Mouse (Mus musculus) heart, embryonic 11.5 days (tissue): ENCODE results near the gene Lrrc51. TPM values are rescaled to one million over a fixed set of nuclear protein-coding genes. Genes with fewer than 3 reads are reported as not detected.
"Not testable (repeated sequence)": the region's sequence is repeated elsewhere in the genome, so short reads cannot be mapped to it uniquely, and the experiment has no call there.

Experiments used
- ATAC-seq: fragments of 200-750 bp; cut with Nextera tagmentation; replicated peaks from 2 replicates; pipeline ENCODE4 v1.8.0; 2017; ENCODE audit warnings: moderate library complexity; ENCODE audit not compliant: insufficient number of reproducible peaks, low FRiP score, low TSS enrichment
- H3K27ac ChIP-seq: fragments of 300-500 bp; sonication (generic); 2 replicates; pipeline ENCODE4 v1.5.1; 2014; ENCODE audit warnings: mild to moderate bottlenecking, low read depth, low read length
- H3K27me3 ChIP-seq: fragments of 300-500 bp; sonication (generic); 2 replicates; pipeline ENCODE4 v1.6.1; 2014; ENCODE audit warnings: mild to moderate bottlenecking, low read length, mixed read lengths; ENCODE audit not compliant: control insufficient read depth, insufficient read depth
- H3K36me3 ChIP-seq: fragments of 300-500 bp; sonication (generic); 2 replicates; pipeline ENCODE4 v1.6.1; 2014; ENCODE audit warnings: mild to moderate bottlenecking, low read length, moderate library complexity, mixed read lengths; ENCODE audit not compliant: control insufficient read depth, insufficient read depth
- H3K4me1 ChIP-seq: fragments of 300-500 bp; sonication (generic); 2 replicates; pipeline ENCODE4 v1.6.1; 2014; ENCODE audit warnings: low read length; ENCODE audit not compliant: control insufficient read depth, insufficient read depth
- H3K4me2 ChIP-seq: fragments of 300-500 bp; sonication (generic); 2 replicates; pipeline ENCODE4 v1.6.1; 2014; ENCODE audit warnings: mild to moderate bottlenecking, moderate library complexity
- H3K4me3 ChIP-seq: fragments of 300-500 bp; sonication (generic); 2 replicates; pipeline ENCODE4 v1.5.1; 2014; ENCODE audit warnings: low read depth, low read length
- H3K9ac ChIP-seq: fragments of 300-500 bp; sonication (generic); 2 replicates; pipeline ENCODE4 v1.6.1; 2014; ENCODE audit warnings: mild to moderate bottlenecking, low read depth, low read length, moderate library complexity
- H3K9me3 ChIP-seq: fragments of 300-500 bp; sonication (generic); replicated peaks from 2 replicates; pipeline ENCODE4 v1.6.1; 2016; ENCODE audit warnings: low read length; ENCODE audit not compliant: control insufficient read depth
- WGBS: fragments of 180-500 bp; shearing (Covaris S2); extraction: QIAGEN DNeasy Blood & Tissue Kit; methylation state at CpG from one replicate; pipeline ENCODE4 v1.1.7; 2014; ENCODE audit not compliant: insufficient replicate concordance; 5-methylcytosine and 5-hydroxymethylcytosine counted together
- polyA plus RNA-seq: library from polyadenylated mRNA; unstranded; fragments of >200 nt; fragmentation: Nextera tagmentation; extraction: Ambion mirVana; gene quantifications from 2 replicates; pipeline ENCODE4 v1.2.1, GENCODE M21; 2014

Lrrc51 gene
- polyA plus RNA-seq, 1 experiment from 2014 or later: 6.5 TPM

GRCm38 (mm10) chr7:101955276-101955675, 21.6 kb upstream of the Lrrc51 start:
- Histone ChIP-seq H3K36me3 (no peaks in the 10 kb centered on the region), H3K27me3 (no peaks in the 10 kb centered on the region), H3K9ac (no peak overlapping the region), H3K27ac (no peak overlapping the region), H3K4me2 (no peak overlapping the region), H3K9me3 (no peaks in the 10 kb centered on the region), H3K4me1 (0 out of 2 replicates have a peak, but pooled peaks cover 4% of the 10 kb centered on the region), H3K4me3 (no peak overlapping the region)
- 76% methylated on average over 2 of the region's 2 CpGs for WGBS
- ATAC-seq: no peak

DNA sequence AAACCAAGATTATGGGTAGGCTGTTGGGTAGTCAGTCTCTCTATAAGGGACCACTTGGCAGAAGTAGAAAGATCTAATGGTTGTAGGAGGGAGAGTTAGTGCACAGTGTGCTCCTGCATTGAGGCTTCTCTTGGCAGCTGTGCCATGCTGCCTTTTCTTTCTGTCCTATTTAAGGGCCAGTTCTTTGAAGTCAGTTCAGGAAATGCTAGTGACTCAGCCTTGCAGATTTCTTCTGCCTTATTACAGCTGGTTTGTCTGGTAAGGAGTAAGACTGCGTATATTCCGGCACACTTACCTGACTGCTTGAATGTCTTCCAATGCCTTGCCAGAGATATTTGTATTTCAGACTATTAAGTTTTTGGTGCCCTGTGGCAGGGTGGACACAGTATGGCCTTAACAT, 20.5 kb upstream of the Lrrc51 start:
- H3K9ac ChIP-seq: no peak overlapping the region

GRCm38 (mm10) chr7:101952098-101952497, 18.4 kb upstream of the Lrrc51 start:
- ATAC-seq: no peak

More for the DNA sequence above, 20.5 kb upstream of the Lrrc51 start:
- Histone ChIP-seq H3K27ac (no peak overlapping the region), H3K9me3 (no peaks in the 10 kb centered on the region), H3K27me3 (no peaks in the 10 kb centered on the region), H3K4me3 (no peak overlapping the region), H3K4me1 (no peaks in the 10 kb centered on the region), H3K4me2 (no peak overlapping the region), H3K36me3 (no peaks in the 10 kb centered on the region)
- no peak for ATAC-seq
- 95% methylated on average over 2 of the region's 2 CpGs for WGBS

DNA sequence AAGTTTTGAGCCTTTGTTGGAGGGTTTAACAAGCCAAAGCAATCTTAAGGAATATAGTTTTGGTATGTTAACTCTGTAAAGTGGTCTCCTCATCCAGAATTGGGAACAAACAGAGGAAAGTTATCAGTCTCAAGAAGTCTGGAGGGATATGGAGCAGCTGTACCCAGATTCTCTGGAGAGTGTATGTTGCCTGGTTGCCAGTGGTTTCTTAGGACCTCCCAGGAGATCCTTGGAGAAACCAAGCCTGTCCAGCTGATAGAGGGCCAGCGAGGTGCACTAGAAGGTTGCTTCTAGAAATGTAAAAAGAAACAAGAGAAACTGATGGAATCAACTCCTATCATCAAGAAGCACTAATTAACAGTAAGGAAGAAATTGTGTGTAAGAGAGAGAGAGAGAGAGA, 18.0 kb upstream of the Lrrc51 start:
- H3K27me3 ChIP-seq: no peaks in the 10 kb centered on the region
- 80% methylated on average over 1 of the region's 1 CpGs for WGBS

More at GRCm38 (mm10) chr7:101952098-101952497, 18.4 kb upstream of the Lrrc51 start:
- Histone ChIP-seq H3K4me2 (no peak overlapping the region), H3K9ac (no peak overlapping the region), H3K4me3 (no peak overlapping the region), H3K9me3 (no peaks in the 10 kb centered on the region), H3K36me3 (no peaks in the 10 kb centered on the region), H3K27ac (no peak overlapping the region), H3K4me1 (no peaks in the 10 kb centered on the region), H3K27me3 (no peaks in the 10 kb centered on the region)
- 52% methylated on average over 2 of the region's 2 CpGs for WGBS

GRCm38 (mm10) chr7:101949008-101949407, 15.3 kb upstream of the Lrrc51 start:
- ATAC-seq, H3K9ac ChIP-seq, H3K9me3 ChIP-seq, H3K4me2 ChIP-seq, H3K27me3 ChIP-seq, H3K27ac ChIP-seq, H3K4me3 ChIP-seq, H3K4me1 ChIP-seq, H3K36me3 ChIP-seq: not testable (repeated sequence)
- 87% methylated on average over 5 of the region's 5 CpGs for WGBS

More for the DNA sequence above, 18.0 kb upstream of the Lrrc51 start:
- H3K4me3 ChIP-seq: no peak overlapping the region
- no peaks in the 10 kb centered on the region for H3K9me3 ChIP-seq
- no peaks in the 10 kb centered on the region for H3K36me3 ChIP-seq
- H3K9ac ChIP-seq: no peak overlapping the region
- no peak overlapping the region for H3K27ac ChIP-seq
- H3K4me1 ChIP-seq: no peaks in the 10 kb centered on the region
- no peak overlapping the region for H3K4me2 ChIP-seq
- no peak for ATAC-seq

DNA sequence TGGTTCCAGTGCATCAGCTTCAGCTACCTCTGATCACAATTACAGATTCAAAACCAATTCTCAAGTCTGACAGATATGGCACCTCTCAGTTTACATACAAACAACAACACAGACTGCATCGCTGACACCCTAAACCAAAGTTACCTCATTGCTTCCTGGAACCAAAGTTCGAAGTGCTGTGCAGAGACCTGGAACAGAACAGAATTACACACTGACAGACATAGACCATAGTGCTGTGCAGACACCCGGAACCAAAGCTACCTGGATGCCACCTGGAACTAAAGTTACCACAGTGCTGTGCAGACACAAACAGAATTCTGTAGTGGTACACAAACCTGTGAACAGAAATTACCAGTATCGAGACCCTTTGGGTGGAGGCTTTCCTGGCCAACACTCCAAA, 6.1 kb upstream of the Lrrc51 start:
- ATAC-seq: no peak
- WGBS: 95% methylated on average over 4 of the region's 4 CpGs
- no peak overlapping the region for H3K27ac ChIP-seq

GRCm38 (mm10) chr7:101938348-101938747, 4.7 kb upstream of the Lrrc51 start:
- no peak overlapping the region for H3K9ac ChIP-seq
- peaks cover 2% of the 10 kb centered on the region; the same call in 1 of the 2 replicates for H3K36me3 ChIP-seq
- WGBS: 83% methylated on average over 2 of the region's 2 CpGs
- no peak for ATAC-seq
- no peak overlapping the region for H3K4me3 ChIP-seq
- H3K27me3 ChIP-seq: no peaks in the 10 kb centered on the region
- H3K4me2 ChIP-seq: no peak overlapping the region
- no peaks in the 10 kb centered on the region for H3K9me3 ChIP-seq
- no peak overlapping the region for H3K27ac ChIP-seq
- peaks cover 4% of the 10 kb centered on the region; the same call in 1 of the 2 replicates for H3K4me1 ChIP-seq

More for the DNA sequence above, 6.1 kb upstream of the Lrrc51 start:
- no peak overlapping the region for H3K4me3 ChIP-seq
- no peaks in the 10 kb centered on the region for H3K27me3 ChIP-seq
- no peaks in the 10 kb centered on the region for H3K9me3 ChIP-seq
- H3K4me2 ChIP-seq: no peak overlapping the region
- H3K4me1 ChIP-seq: peaks cover under 1% of the 10 kb centered on the region; the same call in 1 of the 2 replicates
- peaks cover 2% of the 10 kb centered on the region; the same call in 1 of the 2 replicates for H3K36me3 ChIP-seq
- no peak overlapping the region for H3K9ac ChIP-seq

DNA sequence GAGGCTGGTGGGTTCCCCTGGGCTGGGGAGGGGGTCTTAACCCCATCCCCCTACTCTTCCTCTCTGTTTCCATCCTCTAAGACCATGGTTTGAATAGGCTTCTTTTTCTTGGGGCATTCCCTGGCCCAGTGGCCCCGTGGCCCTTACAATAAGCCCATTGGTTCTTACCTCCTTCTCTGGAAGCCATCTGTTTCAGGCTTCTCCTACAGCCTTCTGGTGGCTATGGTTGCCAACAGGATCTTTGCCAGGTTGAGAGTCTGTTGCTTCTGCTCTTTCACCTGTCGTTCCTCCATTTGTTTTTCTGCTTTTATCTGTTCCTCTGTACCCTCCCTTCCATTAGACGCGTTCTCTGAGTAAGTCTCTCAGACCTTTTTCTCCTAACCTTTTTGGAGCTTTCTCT, 3.9 kb upstream of the Lrrc51 start:
- no peaks in the 10 kb centered on the region for H3K27me3 ChIP-seq
- no peak overlapping the region for H3K9ac ChIP-seq
- H3K4me3 ChIP-seq: no peak overlapping the region
- ATAC-seq: no peak
- peaks cover 4% of the 10 kb centered on the region; the same call in 1 of the 2 replicates for H3K4me1 ChIP-seq
- peaks cover 2% of the 10 kb centered on the region; the same call in 1 of the 2 replicates for H3K36me3 ChIP-seq
- no peaks in the 10 kb centered on the region for H3K9me3 ChIP-seq
- no peak overlapping the region for H3K27ac ChIP-seq
- WGBS: 92% methylated on average over 4 of the region's 4 CpGs
- no peak overlapping the region for H3K4me2 ChIP-seq

DNA sequence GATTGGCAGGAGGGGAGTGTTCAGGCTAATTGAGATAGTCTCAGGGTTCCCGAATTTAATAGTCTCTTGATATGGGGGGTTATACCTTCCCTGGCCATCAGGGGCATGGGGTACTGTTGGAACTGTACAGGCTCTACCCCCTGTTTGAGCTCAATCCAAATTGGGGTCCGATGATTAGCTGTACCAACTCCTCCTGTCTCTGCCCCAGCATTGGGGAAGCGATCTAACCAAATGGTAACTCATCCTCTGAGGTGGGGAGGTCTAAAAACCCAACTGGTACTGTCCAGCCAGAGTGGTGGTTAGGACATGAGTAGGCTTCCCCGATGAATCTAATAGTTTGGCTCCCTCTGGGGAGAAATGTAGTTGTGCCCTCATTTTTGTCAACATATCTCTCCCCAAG, 3.3 kb upstream of the Lrrc51 start:
- Histone ChIP-seq H3K4me2 (no peak overlapping the region), H3K4me1 (peaks cover 4% of the 10 kb centered on the region; the same call in 1 of the 2 replicates), H3K27ac (no peak overlapping the region), H3K27me3 (no peaks in the 10 kb centered on the region), H3K36me3 (peaks cover 2% of the 10 kb centered on the region; the same call in 1 of the 2 replicates), H3K9ac (no peak overlapping the region), H3K4me3 (no peak overlapping the region), H3K9me3 (no peaks in the 10 kb centered on the region)
- no peak for ATAC-seq
- 94% methylated on average over 4 of the region's 4 CpGs for WGBS
